Mouse (Mus musculus): ENCODE measurements around the gene Gm9913. TPM values are rescaled to one million over a fixed set of nuclear protein-coding genes. Genes with fewer than 3 reads are reported as not detected.

Gene Gm9913
- total and polyA plus RNA-seq, 3 experiments: 0.21 to 0.29 (median 0.23) TPM

DNA sequence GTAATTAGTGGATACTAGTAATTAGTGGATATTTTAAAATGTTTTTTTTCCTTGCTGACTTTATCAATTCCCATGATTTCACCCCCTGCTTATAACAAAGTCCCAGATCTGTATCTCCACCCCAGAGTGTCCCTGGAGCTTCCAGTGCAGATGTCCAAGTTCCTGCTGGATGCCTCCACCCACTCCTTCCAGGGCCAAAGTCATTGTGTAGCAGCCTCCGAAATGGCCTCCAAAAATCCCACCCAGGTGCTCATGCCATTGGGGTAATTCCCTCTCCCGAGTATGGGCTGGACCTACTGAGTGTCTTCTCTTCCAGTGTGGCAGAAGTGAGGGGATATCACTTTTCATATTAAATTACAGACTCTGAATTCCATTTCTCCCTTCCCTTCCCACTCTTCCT lies 5.9 kb downstream of the Gm9913 start:
- no peaks in the 10 kb centered on the region for H3K79me2 ChIP-seq (replicated peaks; ENCODE audit: control insufficient read depth, insufficient read depth, low read length)
- peaks cover 11% of the 10 kb centered on the region for H3K4me1 ChIP-seq (ENCODE audit: control insufficient read depth, insufficient read depth, low read length)
- intact Hi-C loops (cut with DNase I): loop anchor here (1.0 kb wide), 1 partner anchor 69 kb away; no protein-coding TSS in a partner anchor
- TF ChIP-seq EP300 (IDR thresholded peaks at IDR 0.05; ENCODE audit: insufficient read depth, low read depth, low read length) (0 out of 2 replicates have a peak, but pooled peaks have one; percentile 22), CTCF (IDR thresholded peaks at IDR 0.05) (no peak)
- H3K27me3 ChIP-seq (ENCODE audit: control insufficient read depth, insufficient read depth, low read length): no peaks in the 10 kb centered on the region
- H3K27ac ChIP-seq: peak overlapping the region; percentile 26; the same call in 1 of the 2 replicates
- no peak overlapping the region for H3K4me3 ChIP-seq
- DNase-seq: peak; percentile 40 to 51
- no peak overlapping the region for H3K9ac ChIP-seq (ENCODE audit: low read depth, low read length)
- no peaks in the 10 kb centered on the region; the same call in 1 of the 2 replicates for H3K36me3 ChIP-seq (ENCODE audit: control insufficient read depth, insufficient read depth, low read length)
- 39% methylated on average over 2 of the region's 2 CpGs for WGBS

- Histone ChIP-seq H3K4me3 (no peak overlapping the region), H3K79me2 (replicated peaks; ENCODE audit: control insufficient read depth, insufficient read depth, low read length) (no peaks in the 10 kb centered on the region), H3K27me3 (ENCODE audit: control insufficient read depth, insufficient read depth, low read length) (no peaks in the 10 kb centered on the region), H3K36me3 (ENCODE audit: control insufficient read depth, insufficient read depth, low read length) (no peaks in the 10 kb centered on the region; the same call in 1 of the 2 replicates), H3K27ac (no peak overlapping the region), H3K9ac (ENCODE audit: low read depth, low read length) (no peak overlapping the region), H3K4me1 (ENCODE audit: control insufficient read depth, insufficient read depth, low read length) (peaks cover 10% of the 10 kb centered on the region)
- intact Hi-C loops (cut with DNase I): no loop called here
- DNase-seq: peak in 1 of 2 experiments; percentile 37
- no peak for TF ChIP-seq POLR2A (IDR thresholded peaks at IDR 0.05; ENCODE audit: insufficient read depth, low read depth, low read length)
- TF ChIP-seq EP300 (IDR thresholded peaks at IDR 0.05; ENCODE audit: insufficient read depth, low read depth, low read length): no peak
- no peak for TF ChIP-seq CTCF (IDR thresholded peaks at IDR 0.05)
- 40% methylated on average over 4 of the region's 4 CpGs for WGBS
These were observed 7.0 kb downstream of the Gm9913 start for GRCm38 (mm10) chr2:125511898-125512297.

DNA sequence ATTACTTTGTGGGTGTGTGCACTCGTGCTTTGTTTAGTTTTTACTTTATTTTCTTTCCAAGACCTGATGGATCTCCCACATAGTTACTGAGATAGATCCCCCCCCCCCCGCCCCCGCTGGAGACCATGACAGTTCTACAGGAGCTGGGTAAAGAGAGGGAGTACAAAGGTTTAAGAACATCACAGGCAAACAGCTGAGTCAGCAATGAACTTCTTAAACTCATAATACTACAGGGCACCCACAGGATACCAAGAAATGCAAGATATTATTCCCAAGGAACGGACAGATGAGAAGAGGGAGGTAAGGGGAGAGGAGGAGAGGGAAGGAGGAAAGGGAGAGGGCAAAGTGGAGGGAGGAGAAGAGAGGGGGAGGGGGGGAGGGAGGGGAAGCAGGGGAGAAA lies 7.7 kb downstream of the Gm9913 start:
- TF ChIP-seq CTCF (IDR thresholded peaks at IDR 0.05) (no peak), POLR2A (IDR thresholded peaks at IDR 0.05; ENCODE audit: insufficient read depth, low read depth, low read length) (no peak), EP300 (IDR thresholded peaks at IDR 0.05; ENCODE audit: insufficient read depth, low read depth, low read length) (no peak)
- Histone ChIP-seq H3K27me3 (ENCODE audit: control insufficient read depth, insufficient read depth, low read length) (no peaks in the 10 kb centered on the region), H3K4me1 (ENCODE audit: control insufficient read depth, insufficient read depth, low read length) (peaks cover 10% of the 10 kb centered on the region), H3K36me3 (ENCODE audit: control insufficient read depth, insufficient read depth, low read length) (no peaks in the 10 kb centered on the region; the same call in 1 of the 2 replicates), H3K27ac (no peak overlapping the region), H3K79me2 (replicated peaks; ENCODE audit: control insufficient read depth, insufficient read depth, low read length) (no peaks in the 10 kb centered on the region), H3K9ac (ENCODE audit: low read depth, low read length) (no peak overlapping the region), H3K4me3 (no peak overlapping the region)
- intact Hi-C loops (cut with DNase I): no loop called here
- DNase-seq: no peak
- 91% methylated on average over 4 of the region's 4 CpGs for WGBS

- H3K27ac ChIP-seq: no peak overlapping the region
- no peak for DNase-seq
- WGBS: 74% methylated on average over 3 of the region's 3 CpGs
- intact Hi-C loops (cut with DNase I): no loop called here
- H3K79me2 ChIP-seq (replicated peaks; ENCODE audit: control insufficient read depth, insufficient read depth, low read length): no peaks in the 10 kb centered on the region
- TF ChIP-seq POLR2A (IDR thresholded peaks at IDR 0.05; ENCODE audit: insufficient read depth, low read depth, low read length): no peak
- TF ChIP-seq CTCF (IDR thresholded peaks at IDR 0.05): no peak
- TF ChIP-seq EP300 (IDR thresholded peaks at IDR 0.05; ENCODE audit: insufficient read depth, low read depth, low read length): no peak
- no peaks in the 10 kb centered on the region for H3K27me3 ChIP-seq (ENCODE audit: control insufficient read depth, insufficient read depth, low read length)
- H3K4me1 ChIP-seq (ENCODE audit: control insufficient read depth, insufficient read depth, low read length): peaks cover 10% of the 10 kb centered on the region
- no peaks in the 10 kb centered on the region; the same call in 1 of the 2 replicates for H3K36me3 ChIP-seq (ENCODE audit: control insufficient read depth, insufficient read depth, low read length)
- H3K4me3 ChIP-seq: no peak overlapping the region
- no peak overlapping the region for H3K9ac ChIP-seq (ENCODE audit: low read depth, low read length)
These were observed 9.5 kb downstream of the Gm9913 start for GRCm38 (mm10) chr2:125514391-125514790.

- Histone ChIP-seq H3K9ac (ENCODE audit: low read depth, low read length) (no peak overlapping the region), H3K27ac (no peak overlapping the region; the same call in none of the 2 replicates), H3K27me3 (ENCODE audit: control insufficient read depth, insufficient read depth, low read length) (no peaks in the 10 kb centered on the region), H3K36me3 (ENCODE audit: control insufficient read depth, insufficient read depth, low read length) (no peaks in the 10 kb centered on the region; the same call in 1 of the 2 replicates), H3K79me2 (replicated peaks; ENCODE audit: control insufficient read depth, insufficient read depth, low read length) (no peaks in the 10 kb centered on the region), H3K4me1 (ENCODE audit: control insufficient read depth, insufficient read depth, low read length) (peaks cover 9% of the 10 kb centered on the region), H3K4me3 (no peak overlapping the region)
- no peak for DNase-seq
- WGBS: 48% methylated on average over 12 of the region's 12 CpGs
- no peak for TF ChIP-seq CTCF (IDR thresholded peaks at IDR 0.05)
- TF ChIP-seq EP300 (IDR thresholded peaks at IDR 0.05; ENCODE audit: insufficient read depth, low read depth, low read length): no peak
- TF ChIP-seq POLR2A (IDR thresholded peaks at IDR 0.05; ENCODE audit: insufficient read depth, low read depth, low read length): no peak
- intact Hi-C loops (cut with DNase I): no loop called here
These were observed 10.6 kb downstream of the Gm9913 start for GRCm38 (mm10) chr2:125515291-125516057.

DNA sequence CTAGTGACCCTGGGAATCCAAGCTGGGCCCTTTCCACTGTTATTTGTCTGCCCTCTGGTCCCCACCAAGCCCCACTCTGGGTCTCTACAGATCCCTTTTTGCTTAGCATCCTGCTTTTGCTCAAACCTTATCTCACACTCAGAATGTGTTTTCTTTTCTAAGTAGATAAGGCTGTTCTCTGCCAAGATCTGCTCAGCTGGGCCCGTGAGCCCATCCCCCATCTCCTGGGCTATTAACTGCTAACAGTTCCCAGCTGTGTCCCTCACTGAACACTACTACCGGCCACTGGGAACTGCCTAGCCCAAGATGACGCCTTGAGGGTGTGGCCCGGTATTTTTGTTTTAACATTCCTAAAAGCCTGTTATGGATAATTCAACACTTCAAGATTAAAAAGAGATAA lies 11.7 kb downstream of the Gm9913 start:
- Histone ChIP-seq H3K27ac (peak overlapping the region; percentile 41), H3K4me1 (ENCODE audit: control insufficient read depth, insufficient read depth, low read length) (peaks cover 5% of the 10 kb centered on the region), H3K27me3 (ENCODE audit: control insufficient read depth, insufficient read depth, low read length) (no peaks in the 10 kb centered on the region), H3K36me3 (ENCODE audit: control insufficient read depth, insufficient read depth, low read length) (no peaks in the 10 kb centered on the region; the same call in 1 of the 2 replicates), H3K4me3 (no peak overlapping the region), H3K79me2 (replicated peaks; ENCODE audit: control insufficient read depth, insufficient read depth, low read length) (no peaks in the 10 kb centered on the region), H3K9ac (ENCODE audit: low read depth, low read length) (no peak overlapping the region)
- peak; percentile 72 to 81 for DNase-seq
- TF ChIP-seq EP300 (IDR thresholded peaks at IDR 0.05; ENCODE audit: insufficient read depth, low read depth, low read length) (peak; percentile 79), CTCF (IDR thresholded peaks at IDR 0.05) (no peak), POLR2A (IDR thresholded peaks at IDR 0.05; ENCODE audit: insufficient read depth, low read depth, low read length) (no peak)
- 12% methylated on average over 4 of the region's 4 CpGs for WGBS
- intact Hi-C loops (cut with DNase I): no loop called here
